Mouse (Mus musculus) bone marrow, adult 2 months (tissue): ENCODE measurements around the gene Mindy2.

Source experiments
- CTCF ChIP-seq: fragments of 200-500 bp; IDR thresholded peaks from 2 replicates; pipeline ENCODE4 v1.5.1; 2011; ENCODE audit warnings: low read length, control low read depth; ENCODE audit not compliant: control insufficient read depth, insufficient read depth
- POLR2A ChIP-seq: fragments of 200-500 bp; IDR thresholded peaks from 2 replicates; pipeline ENCODE4 v1.6.1; 2011; ENCODE audit warnings: low read depth, mild to moderate bottlenecking, control low read depth, low read length, borderline replicate concordance; ENCODE audit not compliant: control insufficient read depth

- TF ChIP-seq CTCF (no peak), POLR2A (no peak)
These were observed 20.2 kb downstream of the Mindy2 start for GRCm38 (mm10) chr9:70636748-70637147.
